7 mouse cellular contexts compared by ENCODE assay signal in genomic region chr2:153224946-153225594, GRCm38 (mm10). TPM values are rescaled to one million over a fixed set of nuclear protein-coding genes. Genes with fewer than 3 reads are reported as not detected.
DNase-seq lines count a peak whose midpoint lies in the region; ATAC-seq and TF ChIP-seq lines count a peak whose summit lies in the region.

Gene Tspyl3, minus strand, starts transcription at chr2:153225441.

- peak; percentile 26; the same call in 1 of the 2 replicates for TF ChIP-seq CTCF in forebrain, postnatal 0 days (IDR thresholded peaks at IDR 0.05; ENCODE audit: low read depth)
- no peak for TF ChIP-seq CTCF in spleen, adult 2 months (IDR thresholded peaks at IDR 0.05; ENCODE audit: extremely low read depth, insufficient read depth, insufficient read length, insufficient replicate concordance)

- H3K9ac ChIP-seq in forebrain, postnatal 0 days = peak within 1 kb of the TSS; percentile 84
- peak within 1 kb of the TSS; percentile 92 for H3K9ac ChIP-seq in hindbrain, embryonic 14.5 days

- peak within 1 kb of the TSS; percentile 59 for H3K4me3 ChIP-seq in forebrain, postnatal 0 days (ENCODE audit: low read depth, low read length)
- peak within 1 kb of the TSS; percentile 66 for H3K4me3 ChIP-seq in hindbrain, embryonic 14.5 days (replicated peaks; ENCODE audit: low read length)
- peak within 1 kb of the TSS; percentile 91 for H3K4me3 ChIP-seq in spleen, adult 2 months (ENCODE audit: extremely low read depth, insufficient read depth, insufficient read length)

- no peaks in the 10 kb centered on the region for H3K27me3 ChIP-seq in forebrain, postnatal 0 days (ENCODE audit: insufficient read depth, low read length)
- H3K27me3 ChIP-seq in hindbrain, embryonic 14.5 days (ENCODE audit: control insufficient read depth, insufficient read depth, low read length) = no peaks in the 10 kb centered on the region
- no peaks in the 10 kb centered on the region for H3K27me3 ChIP-seq in spleen, adult 2 months (ENCODE audit: control insufficient read depth, insufficient read depth, low read length)

- peak; percentile 7; the same call in 1 of the 2 replicates for TF ChIP-seq POLR2A in spleen, adult 2 months (IDR thresholded peaks at IDR 0.05; ENCODE audit: low read depth, low read length)

- ATAC-seq in forebrain, postnatal 0 days = peak; percentile 97
- ATAC-seq in hindbrain, embryonic 14.5 days (ENCODE audit: low FRiP score) = peak; percentile 90
- 0 out of 2 replicates have a peak, but pooled peaks have one; percentile 8 for ATAC-seq in megakaryocyte-erythroid progenitor cell, adult 5-6 weeks (replicated peaks; ENCODE audit: low FRiP score, low TSS enrichment, poor library complexity, severe bottlenecking)

- H3K27ac ChIP-seq in forebrain, postnatal 0 days (ENCODE audit: low read depth, low read length) = peak within 1 kb of the TSS; percentile 87
- peak within 1 kb of the TSS; percentile 83 for H3K27ac ChIP-seq in hindbrain, embryonic 14.5 days
- H3K27ac ChIP-seq in spleen, adult 2 months (ENCODE audit: insufficient read depth, low read length) = peak within 1 kb of the TSS; percentile 79

- 2% methylated on average over 31 of the region's 31 CpGs for WGBS in forebrain, postnatal 0 days
- WGBS in hindbrain, embryonic 14.5 days = 3% methylated on average over 31 of the region's 31 CpGs
- 2% methylated on average over 31 of the region's 31 CpGs for WGBS in spleen, adult 2 months

- peaks cover 4% of the 10 kb centered on the region; the same call in 1 of the 2 replicates for H3K4me1 ChIP-seq in forebrain, postnatal 0 days (ENCODE audit: insufficient read depth)
- H3K4me1 ChIP-seq in hindbrain, embryonic 14.5 days (replicated peaks; ENCODE audit: control insufficient read depth, insufficient read depth, low read length) = peaks cover 7% of the 10 kb centered on the region
- peaks cover 7% of the 10 kb centered on the region; the same call in 1 of the 2 replicates for H3K4me1 ChIP-seq in spleen, adult 2 months (ENCODE audit: control insufficient read depth, insufficient read depth, insufficient read length)

- H3K4me2 ChIP-seq in forebrain, postnatal 0 days (ENCODE audit: low read depth) = peak within 1 kb of the TSS; percentile 74
- peak within 1 kb of the TSS; percentile 80 for H3K4me2 ChIP-seq in hindbrain, embryonic 14.5 days (replicated peaks)

- no peaks in the 10 kb centered on the region for H3K9me3 ChIP-seq in forebrain, postnatal 0 days (ENCODE audit: low read length)
- H3K9me3 ChIP-seq in hindbrain, embryonic 14.5 days (ENCODE audit: control insufficient read depth, low read length) = no peaks in the 10 kb centered on the region

- intact Hi-C loops in left cerebral cortex, postnatal 36 days (cut with DNase I) = no loop called here

- peaks cover 22% of the 10 kb centered on the region for H3K36me3 ChIP-seq in forebrain, postnatal 0 days (ENCODE audit: insufficient read depth)
- H3K36me3 ChIP-seq in hindbrain, embryonic 14.5 days (replicated peaks; ENCODE audit: control insufficient read depth, insufficient read depth) = peaks cover 42% of the 10 kb centered on the region
- peaks cover 6% of the 10 kb centered on the region for H3K36me3 ChIP-seq in spleen, adult 2 months (ENCODE audit: control insufficient read depth, insufficient read depth, low read length)

- DNase-seq in R1 (ENCODE audit: low read depth, low spot score) = peak; percentile 81
- DNase-seq in cerebellum, adult 18-20 months = peak; percentile 53 to 65
- DNase-seq in forebrain, postnatal 0 days = peak; percentile 80
- peak; percentile 62 for DNase-seq in hindbrain, embryonic 14.5 days (ENCODE audit: low spot score)
- peak; percentile 59 to 65 for DNase-seq in left cerebral cortex, postnatal 36 days (ENCODE audit: low spot score in 2 of 2)
- DNase-seq in spleen, adult 2 months (ENCODE audit: low read depth in 1 of 2, low spot score in 2 of 2) = peak in 1 of 2 experiments; percentile 53

RNA-seq across cellular contexts. Expression of gene Tspyl3, which starts in this region (rescaled TPM):
- 23.6 and 28.8 TPM in 2 replicates for total RNA-seq in forebrain, postnatal 0 days (2014; rRNA removed)
- polyA plus RNA-seq in forebrain, postnatal 0 days (2015; fragmentation: Nextera tagmentation; extraction: Ambion mirVana) = 44.3 and 52.2 TPM in 2 replicates
- 31.7 and 34.1 TPM in 2 replicates for polyA plus RNA-seq in hindbrain, embryonic 14.5 days (2014; fragmentation: Nextera tagmentation; extraction: Ambion mirVana)
- 10 to 100 TPM; 26.2 to 29.5 TPM for total RNA-seq in left cerebral cortex, postnatal 36 days (2021)
- total RNA-seq in megakaryocyte-erythroid progenitor cell, adult 5-6 weeks (2014; fragmentation: Nextera tagmentation) = 6.5 and 8.0 TPM in 2 replicates
- total RNA-seq in megakaryocyte-erythroid progenitor cell, adult 5-6 weeks (2017) = 2.0 and 5.6 TPM in 2 replicates
- polyA plus RNA-seq in spleen, adult 2 months (2012; rRNA removed) = 16.1 and 20.0 TPM in 2 replicates

Comparison
In these comparisons a context has a peak if more than half of its experiments do, and no peak if none do; other contexts are left out.
1. ATAC-seq: peak in every context shown above with its lines; median percentile 97 in forebrain, postnatal 0 days; 90 in hindbrain, embryonic 14.5 days; 8 in megakaryocyte-erythroid progenitor cell, adult 5-6 weeks.